Mouse (Mus musculus): ENCODE results near the gene Slc25a16. TPM values are rescaled to one million over a fixed set of nuclear protein-coding genes. Genes with fewer than 3 reads are reported as not detected.
"Not testable (repeated sequence)": the region's sequence is repeated elsewhere in the genome, so short reads cannot be mapped to it uniquely, and the experiment has no call there.

Gene Slc25a16
- polyA plus RNA-seq, 1 experiment from 2014 or later, result 12.0 TPM

DNA sequence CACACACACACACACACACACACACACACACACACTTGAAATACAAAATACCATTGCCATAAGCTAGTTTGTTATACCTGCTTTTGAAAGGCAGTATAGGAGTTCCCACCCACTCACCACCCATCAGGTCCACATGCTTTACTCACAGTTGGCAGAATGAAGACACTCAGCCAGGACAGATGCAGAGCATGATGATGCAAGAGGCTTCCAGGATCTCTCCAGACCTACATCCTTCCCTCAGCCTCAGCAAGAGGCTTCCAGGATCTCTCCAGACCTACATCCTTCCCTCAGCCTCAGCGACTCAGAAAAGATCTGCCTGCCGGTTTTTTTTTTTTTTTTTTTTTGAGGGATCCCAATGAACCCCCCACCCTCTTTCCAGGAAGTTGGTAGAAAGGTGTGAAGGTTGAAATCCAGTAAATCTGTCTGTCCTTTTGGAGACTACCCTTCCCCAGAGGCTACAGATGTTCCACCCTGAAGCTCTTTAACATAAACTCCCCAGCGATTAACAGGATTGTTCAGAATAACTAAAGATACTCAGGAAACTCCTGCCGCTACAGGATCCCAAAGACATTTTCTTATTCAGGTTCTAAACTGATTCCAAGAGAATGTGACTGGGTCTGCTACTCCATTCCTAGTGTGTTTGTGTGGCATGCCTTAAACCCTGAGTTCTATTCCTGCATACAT, 27.7 kb upstream of the Slc25a16 start:
- Histone ChIP-seq H3K4me1 (no peaks in the 10 kb centered on the region), H3K4me2 (no peak overlapping the region), H3K9me3 (no peaks in the 10 kb centered on the region), H3K27ac (no peak overlapping the region), H3K36me3 (no peaks in the 10 kb centered on the region), H3K4me3 (no peak overlapping the region), H3K27me3 (no peaks in the 10 kb centered on the region), H3K9ac (no peak overlapping the region)
- no peak for ATAC-seq (ENCODE audit: insufficient number of reproducible peaks, low FRiP score, low TSS enrichment, low read depth)
- 23% methylated on average over 4 of the region's 4 CpGs for WGBS

- Histone ChIP-seq H3K27me3 (no peaks in the 10 kb centered on the region), H3K4me1 (no peaks in the 10 kb centered on the region), H3K4me2 (no peak overlapping the region), H3K4me3 (no peak overlapping the region), H3K36me3 (no peaks in the 10 kb centered on the region), H3K9me3 (no peaks in the 10 kb centered on the region), H3K9ac (no peak overlapping the region), H3K27ac (no peak overlapping the region)
- WGBS, result 57% methylated on average over 6 of the region's 6 CpGs
- ATAC-seq (ENCODE audit: insufficient number of reproducible peaks, low FRiP score, low TSS enrichment, low read depth), result no peak
These were observed 27.0 kb upstream of the Slc25a16 start for GRCm38 (mm10) chr10:62893356-62893884.

- Histone ChIP-seq H3K36me3 (no peaks in the 10 kb centered on the region), H3K4me3 (no peak overlapping the region), H3K9ac (no peak overlapping the region), H3K4me1 (no peaks in the 10 kb centered on the region), H3K27ac (no peak overlapping the region), H3K27me3 (no peaks in the 10 kb centered on the region), H3K4me2 (no peak overlapping the region), H3K9me3 (no peaks in the 10 kb centered on the region)
- WGBS, result 78% methylated on average over 3 of the region's 3 CpGs
- no peak for ATAC-seq (ENCODE audit: insufficient number of reproducible peaks, low FRiP score, low TSS enrichment, low read depth)
These were observed 26.0 kb upstream of the Slc25a16 start for GRCm38 (mm10) chr10:62894447-62894846.

DNA sequence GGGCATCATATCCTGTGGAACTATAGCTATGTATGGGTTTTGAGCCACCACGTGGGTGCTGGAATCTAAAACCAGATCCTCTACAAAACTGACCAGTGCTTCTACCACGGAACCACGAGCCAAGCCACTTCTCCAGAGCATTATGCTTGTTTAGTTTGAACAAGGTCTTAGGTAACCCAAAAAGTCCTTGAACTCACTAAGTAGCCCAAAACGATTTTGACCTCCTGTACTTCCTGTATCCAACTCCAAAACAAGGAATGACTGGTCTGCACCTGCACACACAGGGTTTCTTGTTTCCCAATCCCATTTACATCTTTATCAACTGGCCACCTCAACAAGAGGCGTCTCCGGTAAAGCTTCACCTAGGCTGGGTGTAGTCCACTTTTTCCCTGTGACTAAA, 25.0 kb upstream of the Slc25a16 start:
- ATAC-seq (ENCODE audit: insufficient number of reproducible peaks, low FRiP score, low TSS enrichment, low read depth), result no peak
- no peaks in the 10 kb centered on the region for H3K4me1 ChIP-seq
- 73% methylated on average over 6 of the region's 6 CpGs for WGBS

GRCm38 (mm10) chr10:62896035-62896434, 24.4 kb upstream of the Slc25a16 start:
- WGBS, result 69% methylated on average over 4 of the region's 4 CpGs
- no peak overlapping the region for H3K27ac ChIP-seq
- H3K9me3 ChIP-seq, result no peaks in the 10 kb centered on the region
- no peaks in the 10 kb centered on the region for H3K36me3 ChIP-seq
- no peaks in the 10 kb centered on the region for H3K4me1 ChIP-seq
- ATAC-seq (ENCODE audit: insufficient number of reproducible peaks, low FRiP score, low TSS enrichment, low read depth), result no peak
- H3K9ac ChIP-seq, result no peak overlapping the region
- no peak overlapping the region for H3K4me2 ChIP-seq
- H3K27me3 ChIP-seq, result no peaks in the 10 kb centered on the region
- H3K4me3 ChIP-seq, result no peak overlapping the region

More for the DNA sequence above, 25.0 kb upstream of the Slc25a16 start:
- no peak overlapping the region for H3K27ac ChIP-seq
- H3K9me3 ChIP-seq, result no peaks in the 10 kb centered on the region
- no peak overlapping the region for H3K9ac ChIP-seq
- H3K4me3 ChIP-seq, result no peak overlapping the region
- no peak overlapping the region for H3K4me2 ChIP-seq
- H3K27me3 ChIP-seq, result no peaks in the 10 kb centered on the region
- no peaks in the 10 kb centered on the region for H3K36me3 ChIP-seq

GRCm38 (mm10) chr10:62896774-62897173, 23.7 kb upstream of the Slc25a16 start:
- no peaks in the 10 kb centered on the region for H3K27me3 ChIP-seq
- WGBS, result 72% methylated on average over 4 of the region's 4 CpGs
- no peak overlapping the region for H3K4me3 ChIP-seq
- H3K36me3 ChIP-seq, result no peaks in the 10 kb centered on the region
- no peak overlapping the region for H3K9ac ChIP-seq
- H3K9me3 ChIP-seq, result no peaks in the 10 kb centered on the region
- H3K27ac ChIP-seq, result no peak overlapping the region
- ATAC-seq (ENCODE audit: insufficient number of reproducible peaks, low FRiP score, low TSS enrichment, low read depth), result no peak
- no peak overlapping the region for H3K4me2 ChIP-seq
- no peaks in the 10 kb centered on the region for H3K4me1 ChIP-seq

DNA sequence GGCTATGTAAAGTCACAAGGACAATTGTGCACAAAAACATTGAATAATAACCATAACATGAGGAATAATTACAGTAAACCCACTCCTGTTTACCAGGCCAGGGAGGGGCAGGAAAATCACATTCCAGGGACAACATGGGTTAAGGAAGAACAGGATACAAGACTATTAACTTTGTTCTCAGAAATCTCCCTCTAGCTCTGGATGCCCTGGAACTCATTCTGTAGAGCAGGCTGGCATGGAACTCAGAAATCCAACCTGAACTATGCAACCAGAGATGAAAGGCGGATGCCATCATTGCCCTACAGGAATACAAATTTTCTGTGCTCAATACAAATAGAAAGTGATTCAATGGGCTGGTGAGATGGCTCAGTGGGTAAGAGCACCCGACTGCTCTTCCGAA, 23.0 kb upstream of the Slc25a16 start:
- Histone ChIP-seq H3K4me2 (no peak overlapping the region), H3K27me3 (no peaks in the 10 kb centered on the region), H3K9ac (no peak overlapping the region), H3K9me3 (no peaks in the 10 kb centered on the region), H3K4me3 (no peak overlapping the region), H3K27ac (no peak overlapping the region), H3K4me1 (no peaks in the 10 kb centered on the region), H3K36me3 (no peaks in the 10 kb centered on the region)
- ATAC-seq (ENCODE audit: insufficient number of reproducible peaks, low FRiP score, low TSS enrichment, low read depth), result no peak
- 95% methylated on average over 3 of the region's 3 CpGs for WGBS

GRCm38 (mm10) chr10:62898061-62898460, 22.4 kb upstream of the Slc25a16 start:
- Histone ChIP-seq H3K4me1 (no peaks in the 10 kb centered on the region), H3K9me3 (no peaks in the 10 kb centered on the region), H3K27me3 (no peaks in the 10 kb centered on the region), H3K4me2 (no peak overlapping the region), H3K27ac (no peak overlapping the region), H3K4me3 (no peak overlapping the region), H3K36me3 (no peaks in the 10 kb centered on the region), H3K9ac (no peak overlapping the region)
- WGBS, result 69% methylated on average over 2 of the region's 2 CpGs
- no peak for ATAC-seq (ENCODE audit: insufficient number of reproducible peaks, low FRiP score, low TSS enrichment, low read depth)

DNA sequence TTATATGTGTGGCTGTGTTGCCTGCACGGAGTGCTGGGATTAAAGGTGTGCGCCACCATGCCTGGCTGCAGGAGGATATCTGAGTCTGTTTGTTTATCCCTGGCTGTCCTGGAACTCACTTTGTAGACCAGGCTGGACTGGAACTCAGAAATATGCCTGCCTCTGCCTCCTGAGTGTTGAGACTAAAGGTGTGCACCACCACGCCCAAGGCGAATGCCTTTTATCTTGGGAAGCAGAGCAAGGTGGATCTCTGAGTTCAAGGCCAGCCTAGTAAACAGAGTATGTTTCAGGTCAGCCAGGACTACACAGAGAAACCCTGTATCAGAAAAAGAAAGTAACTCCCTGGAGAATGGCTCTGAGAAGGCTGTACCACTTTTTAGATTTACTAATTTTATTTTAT, 20.3 kb upstream of the Slc25a16 start:
- no peak overlapping the region for H3K4me2 ChIP-seq
- no peaks in the 10 kb centered on the region for H3K36me3 ChIP-seq
- no peaks in the 10 kb centered on the region for H3K4me1 ChIP-seq
- 91% methylated on average over 4 of the region's 4 CpGs for WGBS
- H3K27ac ChIP-seq, result no peak overlapping the region
- no peak overlapping the region for H3K9ac ChIP-seq
- no peaks in the 10 kb centered on the region for H3K9me3 ChIP-seq
- ATAC-seq (ENCODE audit: insufficient number of reproducible peaks, low FRiP score, low TSS enrichment, low read depth), result no peak
- H3K27me3 ChIP-seq, result no peaks in the 10 kb centered on the region
- no peak overlapping the region for H3K4me3 ChIP-seq

DNA sequence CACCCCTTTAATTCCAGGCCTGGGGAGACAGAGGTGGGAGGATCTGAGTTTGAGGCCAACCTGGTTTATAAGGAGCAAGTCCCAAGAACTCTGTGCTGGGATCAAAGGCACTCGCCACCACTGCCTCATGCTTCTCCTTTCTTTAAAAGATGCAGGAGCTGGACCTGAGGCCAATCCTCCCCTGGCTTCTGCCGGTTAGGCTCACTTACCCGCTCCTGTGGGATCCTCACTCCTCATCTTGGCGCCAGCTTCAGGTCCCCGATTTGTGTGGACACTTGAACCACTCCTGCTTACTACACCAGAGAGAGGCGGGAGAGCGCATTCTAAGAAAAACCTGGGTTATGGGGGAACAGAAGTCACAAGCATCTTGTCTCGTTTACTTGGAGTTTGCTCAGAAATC, 18.6 kb upstream of the Slc25a16 start:
- ATAC-seq (ENCODE audit: insufficient number of reproducible peaks, low FRiP score, low TSS enrichment, low read depth), result no peak
- 40% methylated on average over 8 of the region's 8 CpGs for WGBS

GRCm38 (mm10) chr10:62902829-62903228, 17.6 kb upstream of the Slc25a16 start:
- Histone ChIP-seq H3K4me2 (no peak overlapping the region), H3K27me3 (no peaks in the 10 kb centered on the region), H3K4me3 (no peak overlapping the region), H3K9me3 (no peaks in the 10 kb centered on the region), H3K27ac (no peak overlapping the region), H3K36me3 (no peaks in the 10 kb centered on the region), H3K9ac (no peak overlapping the region), H3K4me1 (no peaks in the 10 kb centered on the region)
- 50% methylated on average over 1 of the region's 1 CpGs for WGBS
- ATAC-seq (ENCODE audit: insufficient number of reproducible peaks, low FRiP score, low TSS enrichment, low read depth), result no peak

More for the DNA sequence above, 18.6 kb upstream of the Slc25a16 start:
- Histone ChIP-seq H3K9me3 (no peaks in the 10 kb centered on the region), H3K4me2 (no peak overlapping the region), H3K36me3 (no peaks in the 10 kb centered on the region), H3K4me3 (no peak overlapping the region), H3K4me1 (no peaks in the 10 kb centered on the region), H3K27ac (no peak overlapping the region), H3K9ac (no peak overlapping the region), H3K27me3 (no peaks in the 10 kb centered on the region)

DNA sequence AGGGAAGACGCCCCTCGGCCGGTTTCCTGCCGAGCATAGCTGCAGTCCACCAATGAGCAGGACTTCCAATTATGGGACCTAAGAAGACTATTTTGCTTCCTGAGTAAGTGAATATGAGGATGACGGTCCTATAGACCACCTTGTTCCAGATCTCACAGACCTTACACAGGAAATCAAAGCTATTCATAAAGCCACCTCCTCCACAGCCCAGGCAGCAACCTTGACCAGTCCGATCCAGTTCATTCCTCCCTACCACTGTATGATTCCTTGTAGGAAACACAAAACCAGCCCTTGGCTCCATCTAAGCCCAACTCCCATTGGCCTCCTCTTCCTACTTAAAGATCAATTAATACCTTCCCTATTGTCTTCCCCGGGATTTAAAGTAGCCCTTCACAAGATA, 14.1 kb upstream of the Slc25a16 start:
- WGBS, result 90% methylated on average over 7 of the region's 7 CpGs
- no peaks in the 10 kb centered on the region for H3K27me3 ChIP-seq
- H3K9ac ChIP-seq, result no peak overlapping the region
- no peak overlapping the region for H3K4me3 ChIP-seq
- no peaks in the 10 kb centered on the region for H3K36me3 ChIP-seq
- H3K27ac ChIP-seq, result no peak overlapping the region
- no peaks in the 10 kb centered on the region for H3K9me3 ChIP-seq
- no peaks in the 10 kb centered on the region for H3K4me1 ChIP-seq
- H3K4me2 ChIP-seq, result no peak overlapping the region
- ATAC-seq (ENCODE audit: insufficient number of reproducible peaks, low FRiP score, low TSS enrichment, low read depth), result no peak

DNA sequence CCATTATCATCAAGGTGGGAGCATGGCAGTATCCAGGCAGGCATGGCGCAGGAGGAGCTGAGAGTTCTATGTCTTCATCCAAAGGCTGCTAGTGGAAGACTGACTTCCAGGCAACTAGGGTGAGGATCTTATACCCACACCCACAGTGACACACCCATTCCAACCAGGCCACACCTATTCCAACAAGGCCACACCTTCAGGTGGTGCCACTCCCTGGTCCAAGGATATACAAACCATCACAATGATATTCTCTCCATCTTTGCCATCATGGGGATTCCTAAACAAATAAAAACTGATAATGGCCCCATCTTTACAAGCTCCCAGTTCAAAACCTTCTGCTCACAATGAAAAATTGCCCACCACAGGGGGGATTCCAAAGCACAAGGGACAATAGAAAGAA, 11.5 kb upstream of the Slc25a16 start, which contains the start of gene Tet1:
Gene Tet1 (minus strand): TSS at position 101 of the 400 bp plus-strand sequence.
- not testable (repeated sequence) for H3K4me1 ChIP-seq, H3K4me3 ChIP-seq
- no CpG with 5 or more reads among the region's 1 CpGs for WGBS

More for the DNA sequence above, 11.5 kb upstream of the Slc25a16 start, which contains the start of gene Tet1:
- H3K9ac ChIP-seq; H3K9me3 ChIP-seq; H3K27me3 ChIP-seq; H3K27ac ChIP-seq; H3K36me3 ChIP-seq; ATAC-seq (ENCODE audit: insufficient number of reproducible peaks, low FRiP score, low TSS enrichment, low read depth); H3K4me2 ChIP-seq: not testable (repeated sequence)

Data from limb, embryonic 15.5 days (tissue).